Mouse (Mus musculus) neural tube, embryonic 11.5 days (tissue): ENCODE data around the gene Alas2. TPM values are rescaled to one million over a fixed set of nuclear protein-coding genes. Genes with fewer than 3 reads are reported as not detected.

Source experiments
- ATAC-seq: fragments of 200-750 bp; cut with Nextera tagmentation; 2 replicates; pipeline ENCODE4 v1.8.0; 2017; ENCODE audit warnings: moderate number of reproducible peaks, mild to moderate bottlenecking, moderate TSS enrichment, moderate library complexity; ENCODE audit not compliant: insufficient read depth, low FRiP score, low TSS enrichment
- DNase-seq: peaks from one replicate; pipeline ENCODE4 v3.0.0-alpha.2; 2015; ENCODE audit warnings: low spot score
- H3K27ac ChIP-seq: fragments of 300-500 bp; sonication (generic); 2 replicates; pipeline ENCODE4 v1.5.1; 2014; ENCODE audit warnings: low read depth, mild to moderate bottlenecking, low read length
- H3K27me3 ChIP-seq: fragments of 300-500 bp; sonication (generic); 2 replicates; pipeline ENCODE4 v1.6.1; 2014; ENCODE audit warnings: mild to moderate bottlenecking, low read length, mixed read lengths; ENCODE audit not compliant: control insufficient read depth, insufficient read depth
- H3K36me3 ChIP-seq: fragments of 300-500 bp; sonication (generic); 2 replicates; pipeline ENCODE4 v1.6.1; 2014; ENCODE audit warnings: mild to moderate bottlenecking, low read length, moderate library complexity, mixed read lengths; ENCODE audit not compliant: control insufficient read depth, insufficient read depth
- H3K4me1 ChIP-seq: fragments of 300-500 bp; sonication (generic); 2 replicates; pipeline ENCODE4 v1.6.1; 2014; ENCODE audit warnings: low read length, mixed read lengths; ENCODE audit not compliant: control insufficient read depth, insufficient read depth
- H3K4me2 ChIP-seq: fragments of 300-500 bp; sonication (generic); 2 replicates; pipeline ENCODE4 v1.6.1; 2014; ENCODE audit warnings: low read depth, mild to moderate bottlenecking, moderate library complexity
- H3K4me3 ChIP-seq: fragments of 300-500 bp; sonication (generic); 2 replicates; pipeline ENCODE4 v1.5.1; 2014; ENCODE audit warnings: low read depth, low read length
- H3K9ac ChIP-seq: fragments of 300-500 bp; sonication (generic); 2 replicates; pipeline ENCODE4 v1.6.1; 2014; ENCODE audit warnings: mild to moderate bottlenecking, low read length
- H3K9me3 ChIP-seq: fragments of 300-500 bp; sonication (generic); 2 replicates; pipeline ENCODE4 v1.6.1; 2016; ENCODE audit warnings: low read length; ENCODE audit not compliant: control insufficient read depth
- WGBS: fragments of 180-500 bp; shearing (Covaris S2); extraction: QIAGEN DNeasy Blood & Tissue Kit; methylation state at CpG from one replicate; pipeline ENCODE4 v1.1.7; 2014; 5-methylcytosine and 5-hydroxymethylcytosine counted together
- microRNA-seq: library from miRNA; unstranded; fragments of <30 nt; microRNA quantifications from one replicate; pipeline ENCODE4, GENCODE M21; 2016
- polyA plus RNA-seq: library from polyadenylated mRNA; unstranded; fragments of >200 nt; fragmentation: Nextera tagmentation; extraction: Ambion mirVana; gene quantifications from 2 replicates; pipeline ENCODE4 v1.2.1, GENCODE M21; 2014

The Alas2 gene
- polyA plus RNA-seq, 1 experiment from 2014 or later = 44.0 TPM

DNA sequence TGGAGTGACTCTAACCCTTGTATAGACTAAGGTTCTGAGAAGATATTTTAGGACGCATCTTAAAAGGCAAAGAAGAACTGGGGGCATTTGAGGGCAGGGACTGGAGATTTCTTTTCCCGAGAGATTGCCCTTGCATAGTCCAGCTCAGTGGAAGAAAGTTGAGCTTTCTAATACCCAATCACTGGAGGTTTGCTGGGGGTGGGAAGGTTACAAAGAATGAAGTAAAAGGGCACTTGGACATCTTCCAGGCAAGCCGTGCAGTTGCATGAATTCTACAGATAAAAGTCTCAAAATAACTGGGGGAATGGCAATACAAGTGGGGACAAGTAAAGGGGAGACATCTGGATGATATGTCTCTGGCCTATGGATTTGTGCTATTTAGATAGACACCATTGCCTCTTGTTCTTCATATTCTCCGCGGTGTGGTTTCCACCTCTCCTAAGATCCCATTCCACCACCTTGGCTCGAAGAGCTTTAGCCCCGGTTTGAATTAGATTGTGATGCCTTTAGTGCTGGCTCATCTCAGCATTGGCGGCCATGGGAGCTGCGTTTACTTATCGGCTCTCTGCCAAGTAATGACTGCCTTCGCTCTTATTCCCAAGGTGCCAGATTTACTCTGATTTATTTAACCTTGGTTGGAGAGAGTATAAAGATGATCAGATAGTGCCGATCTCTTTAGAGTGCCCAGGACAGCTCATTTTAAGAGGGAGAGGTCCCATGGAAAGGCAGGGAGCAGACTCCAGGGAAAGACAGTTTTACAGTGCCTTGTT lies 46.3 kb downstream of the Alas2 start:
- no peak overlapping the region for H3K9ac ChIP-seq
- no peaks in the 10 kb centered on the region for H3K36me3 ChIP-seq
- H3K4me2 ChIP-seq = no peak overlapping the region
- no peak for ATAC-seq
- no peak overlapping the region for H3K4me3 ChIP-seq
- H3K4me1 ChIP-seq = no peaks in the 10 kb centered on the region
- H3K27ac ChIP-seq = no peak overlapping the region
- 0 out of 2 replicates have a peak, but pooled peaks cover 2% of the 10 kb centered on the region for H3K27me3 ChIP-seq
- no peaks in the 10 kb centered on the region for H3K9me3 ChIP-seq
- 87% methylated on average over 12 of the region's 12 CpGs for WGBS
- DNase-seq = no peak

- Histone ChIP-seq H3K9me3 (no peaks in the 10 kb centered on the region), H3K9ac (no peak overlapping the region), H3K36me3 (no peaks in the 10 kb centered on the region), H3K4me3 (no peak overlapping the region), H3K4me2 (no peak overlapping the region), H3K27me3 (0 out of 2 replicates have a peak, but pooled peaks cover 2% of the 10 kb centered on the region), H3K27ac (no peak overlapping the region), H3K4me1 (no peaks in the 10 kb centered on the region)
- 89% methylated on average over 3 of the region's 3 CpGs for WGBS
- ATAC-seq (no peak), DNase-seq (no peak)
Observed at GRCm38 (mm10) chrX:150594176-150594575, 47.0 kb downstream of the Alas2 start.

DNA sequence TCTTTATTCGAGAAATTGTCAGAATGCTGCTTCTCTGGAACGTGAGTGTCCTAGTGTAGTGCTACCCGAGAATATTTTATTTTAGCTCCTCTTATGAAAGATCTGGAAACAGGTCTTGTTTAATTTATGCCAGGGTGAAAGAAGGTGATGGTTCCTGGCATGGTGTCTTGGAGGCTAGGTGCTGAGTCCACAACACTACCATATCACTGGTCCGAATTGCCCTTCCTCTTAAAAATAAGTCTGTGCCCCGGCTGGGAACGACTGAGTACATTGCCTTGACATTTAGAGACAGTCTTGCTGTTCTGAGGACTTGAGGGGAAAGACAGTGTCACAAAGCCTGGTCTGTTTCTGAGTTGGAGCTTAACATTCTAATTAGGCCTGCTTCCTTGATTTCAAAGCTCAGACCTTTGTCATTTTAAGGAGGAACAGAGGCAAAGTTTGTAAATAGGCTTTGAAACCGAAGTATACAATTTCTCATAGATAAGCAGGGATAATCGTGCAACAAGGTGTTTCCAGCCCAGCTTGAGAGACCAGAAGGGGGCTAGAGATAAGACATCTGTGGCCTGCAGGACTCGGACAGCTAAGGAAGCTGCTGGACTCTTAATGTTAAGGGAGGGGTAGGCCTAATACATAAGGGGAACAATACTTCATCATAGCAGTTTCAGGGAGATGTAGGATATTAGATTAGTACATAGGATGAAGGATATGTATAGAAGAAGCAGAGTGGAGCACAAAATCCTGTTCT lies 48.0 kb downstream of the Alas2 start:
- Histone ChIP-seq H3K9ac (no peak overlapping the region), H3K27me3 (0 out of 2 replicates have a peak, but pooled peaks cover 2% of the 10 kb centered on the region), H3K9me3 (no peaks in the 10 kb centered on the region), H3K4me3 (no peak overlapping the region), H3K36me3 (no peaks in the 10 kb centered on the region), H3K4me1 (no peaks in the 10 kb centered on the region), H3K4me2 (no peak overlapping the region), H3K27ac (no peak overlapping the region)
- ATAC-seq (no peak), DNase-seq (no peak)
- WGBS = 84% methylated on average over 9 of the region's 9 CpGs

GRCm38 (mm10) chrX:150598882-150599281 lies 51.7 kb downstream of the Alas2 start:
- no peaks in the 10 kb centered on the region for H3K36me3 ChIP-seq
- H3K9ac ChIP-seq = no peak overlapping the region
- no peak overlapping the region for H3K27ac ChIP-seq
- H3K4me1 ChIP-seq = no peaks in the 10 kb centered on the region
- no peak overlapping the region for H3K4me3 ChIP-seq
- H3K4me2 ChIP-seq = no peak overlapping the region
- no peak for ATAC-seq
- H3K27me3 ChIP-seq = no peaks in the 10 kb centered on the region
- no peaks in the 10 kb centered on the region for H3K9me3 ChIP-seq
- no peak for DNase-seq
- 75% methylated on average over 2 of the region's 2 CpGs for WGBS

Small RNAs within 50 kb of the gene (microRNA-seq; reads per million reads assigned to microRNA genes)
- gene Mir3620 = not detected

Other genes with a start within 250 kb of the Alas2 start
- gene Tmem29, start 88.2 kb upstream of the Alas2 start, polyA plus RNA-seq = 46.0 and 48.0 TPM in 2 replicates
- 6.6 and 8.0 TPM in 2 replicates for gene Pfkfb1, start 40.9 kb downstream of the Alas2 start, polyA plus RNA-seq
- 27.1 and 27.3 TPM in 2 replicates for gene Apex2, start 42.5 kb downstream of the Alas2 start, polyA plus RNA-seq
- gene Tro, start 110.2 kb downstream of the Alas2 start, polyA plus RNA-seq = 48.0 and 55.2 TPM in 2 replicates